Mouse (Mus musculus) kidney, adult 2 months (tissue): ENCODE results near the gene Faap20.

Source experiments
- CTCF ChIP-seq: fragments of 200-500 bp; conservative IDR thresholded peaks from 2 replicates; pipeline ENCODE4 v1.5.1; 2011; ENCODE audit warnings: low read depth, mild to moderate bottlenecking, control low read depth, low read length, moderate library complexity, mixed read lengths; ENCODE audit not compliant: insufficient read depth, insufficient read length
- POLR2A ChIP-seq: fragments of 200-500 bp; IDR thresholded peaks from one replicate; pipeline ENCODE4 v1.6.1; 2011; ENCODE audit warnings: low read depth, low read length, control low read depth

GRCm38 (mm10) chr4:155283585-155283984, 34.0 kb downstream of the Faap20 start:
- no peak for TF ChIP-seq CTCF
- no peak for TF ChIP-seq POLR2A
